Mouse (Mus musculus) lung, embryonic 14.5 days (tissue): ENCODE results near the gene Bmp6. TPM values are rescaled to one million over a fixed set of nuclear protein-coding genes. Genes with fewer than 3 reads are reported as not detected.

ENCODE experiments used
- ATAC-seq: fragments of 200-750 bp; cut with Nextera tagmentation; 2 replicates; pipeline ENCODE4 v1.8.0; 2017; ENCODE audit warnings: mild to moderate bottlenecking, moderate TSS enrichment, moderate library complexity; ENCODE audit not compliant: insufficient read depth
- DNase-seq: peaks from one replicate; pipeline ENCODE4 v3.0.0-alpha.2; 2015
- H3K27ac ChIP-seq: fragments of 300-500 bp; sonication (generic); 2 replicates; pipeline ENCODE4 v1.5.1; 2014; ENCODE audit warnings: low read depth, mild to moderate bottlenecking, moderate library complexity
- H3K27me3 ChIP-seq: fragments of 300-500 bp; sonication (generic); 2 replicates; pipeline ENCODE4 v1.6.1; 2014; ENCODE audit warnings: low read length, control low read depth; ENCODE audit not compliant: insufficient read depth
- H3K36me3 ChIP-seq: fragments of 300-500 bp; sonication (generic); 2 replicates; pipeline ENCODE4 v1.6.1; 2014; ENCODE audit warnings: control low read depth; ENCODE audit not compliant: insufficient read depth
- H3K4me1 ChIP-seq: fragments of 300-500 bp; sonication (generic); 2 replicates; pipeline ENCODE4 v1.6.1; 2014; ENCODE audit warnings: antibody characterized with exemption, control low read depth; ENCODE audit not compliant: insufficient read depth
- H3K4me2 ChIP-seq: fragments of 300-500 bp; sonication (generic); 2 replicates; pipeline ENCODE4 v1.6.1; 2014; ENCODE audit warnings: mild to moderate bottlenecking
- H3K4me3 ChIP-seq: fragments of 300-500 bp; sonication (generic); 2 replicates; pipeline ENCODE4 v1.5.1; 2014; ENCODE audit warnings: low read depth, low read length
- H3K9ac ChIP-seq: fragments of 300-500 bp; sonication (generic); 2 replicates; pipeline ENCODE4 v1.6.1; 2014
- H3K9me3 ChIP-seq: fragments of 300-500 bp; sonication (generic); 2 replicates; pipeline ENCODE4 v1.6.1; 2016; ENCODE audit warnings: low read depth, low read length, control low read depth
- CTCF ChIP-seq: IDR thresholded peaks from 2 replicates; pipeline ENCODE4 v1.5.1; 2016; ENCODE audit warnings: antibody characterized with exemption, low read depth
- WGBS: fragments of 180-500 bp; shearing (Covaris S2); extraction: QIAGEN DNeasy Blood & Tissue Kit; methylation state at CpG from one replicate; pipeline ENCODE4 v1.1.7; 2014; 5-methylcytosine and 5-hydroxymethylcytosine counted together
- polyA plus RNA-seq: library from polyadenylated mRNA; unstranded; fragments of >200 nt; fragmentation: Nextera tagmentation; extraction: Ambion mirVana; gene quantifications from 2 replicates; pipeline ENCODE4 v1.2.1, GENCODE M21; 2014

Gene Bmp6
- polyA plus RNA-seq, 1 experiment from 2014 or later, result 1.1 TPM

DNA sequence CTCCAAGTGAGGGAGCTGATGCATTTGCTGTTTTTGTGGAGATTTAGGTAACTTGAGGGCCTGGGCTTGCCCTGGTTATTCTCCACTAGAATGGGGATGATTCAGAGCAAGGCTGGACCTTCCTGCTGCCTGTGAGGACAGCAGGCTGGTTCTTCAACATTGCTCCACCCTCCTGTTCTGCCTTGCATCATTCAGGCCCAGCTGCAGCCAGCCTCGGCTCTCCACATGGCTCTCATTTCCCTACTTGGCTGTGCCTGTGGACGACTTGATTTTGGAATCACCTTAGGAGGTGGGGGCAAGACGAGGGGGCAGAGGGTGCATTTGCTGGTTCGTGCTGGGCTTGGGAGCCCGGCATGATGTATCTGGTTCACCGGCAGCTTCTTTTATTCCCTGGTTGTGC is 53.8 kb downstream of the Bmp6 start:
- Histone ChIP-seq H3K4me2 (no peak overlapping the region), H3K4me1 (no peaks in the 10 kb centered on the region), H3K27ac (no peak overlapping the region), H3K9me3 (no peaks in the 10 kb centered on the region), H3K9ac (no peak overlapping the region), H3K36me3 (no peaks in the 10 kb centered on the region), H3K27me3 (no peaks in the 10 kb centered on the region), H3K4me3 (no peak overlapping the region)
- 71% methylated on average over 6 of the region's 6 CpGs for WGBS
- ATAC-seq (no peak), DNase-seq (no peak)
- no peak for TF ChIP-seq CTCF

- Histone ChIP-seq H3K36me3 (no peaks in the 10 kb centered on the region), H3K9me3 (no peaks in the 10 kb centered on the region), H3K9ac (no peak overlapping the region), H3K4me3 (no peak overlapping the region), H3K27ac (no peak overlapping the region), H3K4me2 (no peak overlapping the region), H3K4me1 (no peaks in the 10 kb centered on the region), H3K27me3 (no peaks in the 10 kb centered on the region)
- 81% methylated on average over 8 of the region's 8 CpGs for WGBS
- TF ChIP-seq CTCF, result no peak
- no peak for DNase-seq
- no peak for ATAC-seq
These were observed 55.8 kb downstream of the Bmp6 start for GRCm38 (mm10) chr13:38400662-38401061.

- ATAC-seq (peak; percentile 47), DNase-seq (peak; percentile 71)
- TF ChIP-seq CTCF, result no peak
- Histone ChIP-seq H3K27ac (no peak overlapping the region), H3K4me1 (peaks cover 7% of the 10 kb centered on the region; the same call in 1 of the 2 replicates), H3K9me3 (no peaks in the 10 kb centered on the region), H3K36me3 (no peaks in the 10 kb centered on the region), H3K4me2 (no peak overlapping the region), H3K27me3 (no peaks in the 10 kb centered on the region), H3K4me3 (no peak overlapping the region), H3K9ac (no peak overlapping the region)
- 38% methylated on average over 6 of the region's 6 CpGs for WGBS
These were observed 62.9 kb downstream of the Bmp6 start for GRCm38 (mm10) chr13:38407611-38408315.

- H3K27ac ChIP-seq, result no peak overlapping the region
- ATAC-seq (no peak), DNase-seq (peak; percentile 24)
- TF ChIP-seq CTCF, result no peak
- peaks cover 7% of the 10 kb centered on the region; the same call in 1 of the 2 replicates for H3K4me1 ChIP-seq
- 24% methylated on average over 3 of the region's 3 CpGs for WGBS
- no peaks in the 10 kb centered on the region for H3K9me3 ChIP-seq
- H3K27me3 ChIP-seq, result no peaks in the 10 kb centered on the region
- H3K4me3 ChIP-seq, result no peak overlapping the region
- H3K4me2 ChIP-seq, result no peak overlapping the region
- no peaks in the 10 kb centered on the region for H3K36me3 ChIP-seq
- H3K9ac ChIP-seq, result no peak overlapping the region
These were observed 63.7 kb downstream of the Bmp6 start for GRCm38 (mm10) chr13:38408636-38409035.

- Histone ChIP-seq H3K4me3 (no peak overlapping the region), H3K9ac (no peak overlapping the region), H3K9me3 (no peaks in the 10 kb centered on the region), H3K36me3 (no peaks in the 10 kb centered on the region), H3K27ac (0 out of 2 replicates have a peak overlapping the region, but pooled peaks have one; percentile 54), H3K4me2 (peak overlapping the region; percentile 51), H3K4me1 (peaks cover 7% of the 10 kb centered on the region; the same call in 1 of the 2 replicates), H3K27me3 (no peaks in the 10 kb centered on the region)
- DNase-seq (peak; percentile 95), ATAC-seq (peak; percentile 86)
- no peak for TF ChIP-seq CTCF
- 6% methylated on average over 15 of the region's 15 CpGs for WGBS
These were observed 65.5 kb downstream of the Bmp6 start for GRCm38 (mm10) chr13:38410322-38410865.

DNA sequence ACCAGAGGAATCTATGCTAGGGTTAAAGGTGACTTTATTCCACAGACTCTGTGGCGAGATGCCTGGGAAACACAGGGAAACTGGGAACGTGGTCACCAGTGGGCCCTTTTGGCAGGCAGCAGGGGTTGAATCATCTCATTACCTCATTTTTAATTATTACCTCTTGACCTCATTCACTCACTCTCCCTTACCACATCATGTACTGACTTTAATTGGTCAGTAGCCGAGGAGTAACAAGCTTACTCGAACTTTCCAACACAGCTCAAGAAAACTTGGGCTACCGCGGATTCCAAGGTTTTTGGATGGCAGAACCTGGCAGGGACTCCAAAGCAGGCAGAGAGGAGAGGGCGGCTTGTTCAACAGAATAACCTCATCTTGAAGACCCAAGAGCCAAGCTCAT is 74.9 kb downstream of the Bmp6 start:
- Histone ChIP-seq H3K27me3 (no peaks in the 10 kb centered on the region), H3K4me1 (no peaks in the 10 kb centered on the region), H3K27ac (no peak overlapping the region), H3K9ac (no peak overlapping the region), H3K4me3 (no peak overlapping the region), H3K4me2 (no peak overlapping the region), H3K36me3 (no peaks in the 10 kb centered on the region), H3K9me3 (no peaks in the 10 kb centered on the region)
- DNase-seq, result no peak
- 83% methylated on average over 7 of the region's 7 CpGs for WGBS
- no peak for TF ChIP-seq CTCF
- no peak for ATAC-seq

DNA sequence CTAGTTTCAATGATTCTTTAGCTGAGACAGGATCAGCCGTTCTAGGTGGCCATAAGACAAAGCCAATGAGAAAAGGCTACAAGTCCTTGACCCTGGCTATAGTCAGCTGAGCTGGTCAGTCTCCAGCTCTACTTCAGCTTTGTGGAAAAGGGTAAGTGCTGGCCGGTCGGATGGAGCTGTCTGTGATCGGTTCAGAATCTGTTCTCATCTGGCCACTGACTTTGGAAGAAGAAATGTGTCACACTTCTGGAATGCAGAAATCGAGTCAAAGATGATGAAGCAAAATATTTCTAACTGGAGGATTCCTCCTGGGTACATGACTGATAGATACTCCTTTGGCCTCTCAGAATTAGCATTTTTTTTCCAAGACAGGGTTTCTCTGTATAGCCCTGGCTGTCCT is 77.6 kb downstream of the Bmp6 start:
- ATAC-seq (no peak), DNase-seq (no peak)
- no peaks in the 10 kb centered on the region for H3K4me1 ChIP-seq
- no peak overlapping the region for H3K9ac ChIP-seq
- H3K4me3 ChIP-seq, result no peak overlapping the region
- H3K36me3 ChIP-seq, result no peaks in the 10 kb centered on the region
- H3K27me3 ChIP-seq, result no peaks in the 10 kb centered on the region
- no peak overlapping the region for H3K27ac ChIP-seq
- no peak overlapping the region for H3K4me2 ChIP-seq
- WGBS, result 77% methylated on average over 5 of the region's 5 CpGs
- H3K9me3 ChIP-seq, result no peaks in the 10 kb centered on the region
- no peak for TF ChIP-seq CTCF
